Comparison of ENCODE assay signal across 21 mouse cellular contexts in genomic region chr6:138042891-138043290, GRCm38 (mm10). TPM values are rescaled to one million over a fixed set of nuclear protein-coding genes. Genes with fewer than 3 reads are reported as not detected.
"Had no signal": no experiment of that assay in that cellular context is flagged by ENCODE, and none has a peak within 500 bp of the region (broad histone marks: within the 10 kb centered on the region; RNA-seq: fewer than 3 reads in every experiment).

No protein-coding gene starts in this region.

- H3K4me1 ChIP-seq: liver, embryonic 13.5 days; midbrain, embryonic 15.5 days; neural tube, embryonic 12.5 days; neural tube, embryonic 15.5 days had no signal

- DNase-seq: kidney, adult 2 months; kidney, postnatal 25 days; layer of hippocampus, postnatal 36 days; liver, embryonic 13.5 days; lung, adult 2 months; lung, postnatal 14 days; lung, postnatal 4 days; right cerebral cortex, postnatal 25 days; thymus, postnatal 25 days had no signal

- H3K27me3 ChIP-seq: liver, embryonic 13.5 days; midbrain, embryonic 15.5 days; neural tube, embryonic 12.5 days; neural tube, embryonic 15.5 days had no signal

- H3K27ac ChIP-seq: kidney, postnatal 0 days; left cerebral cortex, adult 2 months; liver, embryonic 13.5 days; midbrain, embryonic 15.5 days; neural tube, embryonic 12.5 days; neural tube, embryonic 15.5 days had no signal

- H3K9ac ChIP-seq: liver, embryonic 13.5 days; midbrain, embryonic 15.5 days; neural tube, embryonic 12.5 days; neural tube, embryonic 15.5 days had no signal

- H3K4me3 ChIP-seq: left cerebral cortex, adult 2 months; liver, embryonic 13.5 days; midbrain, embryonic 15.5 days; neural tube, embryonic 12.5 days; neural tube, embryonic 15.5 days had no signal

- H3K9me3 ChIP-seq: midbrain, embryonic 15.5 days; neural tube, embryonic 15.5 days had no signal

- H3K36me3 ChIP-seq: liver, embryonic 13.5 days; midbrain, embryonic 15.5 days; neural tube, embryonic 12.5 days; neural tube, embryonic 15.5 days had no signal

RNA-seq across cellular contexts. Expression of gene Slc15a5, which starts 36.8 kb away (rescaled TPM):
- polyA plus RNA-seq: kidney, adult 2 months; kidney, embryonic 14.5 days; limb, embryonic 11.5 days; liver, embryonic 13.5 days; liver, embryonic 16.5 days; lung, embryonic 16.5 days; midbrain, embryonic 11.5 days; midbrain, embryonic 15.5 days; spleen, adult 2 months; stomach, embryonic 16.5 days had no signal
